Mouse (Mus musculus) CD4-positive, CD25-positive, alpha-beta regulatory T cell (primary cell): ENCODE results near the gene 9330161L09Rik. TPM values are rescaled to one million over a fixed set of nuclear protein-coding genes. Genes with fewer than 3 reads are reported as not detected.

Experiments used
- polyA plus RNA-seq: library from polyadenylated mRNA; unstranded; fragments of 100-300 nt; shearing (Covaris generic); gene quantifications from one replicate; pipeline ENCODE4 v1.2.1, GENCODE M21; 2017

The 9330161L09Rik gene
- 1.3 TPM for polyA plus RNA-seq

GRCm38 (mm10) chr12:103407720-103408119 is at the start of gene 9330161L09Rik:
9330161L09Rik (minus strand) TSS chr12:103407820.

GRCm38 (mm10) chr12:103457140-103457539 is 49.5 kb upstream of the 9330161L09Rik start, which contains the start of gene Ifi27l2b:
Ifi27l2b (minus strand) TSS chr12:103457223.

DNA sequence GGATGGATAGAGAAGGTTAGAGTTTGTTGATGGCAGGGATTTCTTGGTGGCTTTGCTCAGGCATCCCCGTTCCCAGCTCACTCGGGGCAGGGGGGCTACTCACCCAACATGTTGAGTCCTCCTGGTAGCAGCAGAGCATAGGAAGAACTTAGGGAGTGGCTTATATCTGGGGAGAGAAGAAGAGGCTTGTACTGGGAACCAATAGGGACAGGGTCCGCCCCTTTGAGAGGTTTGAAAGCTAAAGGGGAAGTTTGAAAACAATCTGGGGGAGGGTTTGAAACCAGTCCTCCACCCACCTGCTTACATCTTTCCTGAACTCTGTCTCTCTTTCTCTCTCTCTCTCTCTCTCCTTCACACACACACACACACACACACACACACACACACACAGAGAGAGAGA is 35.9 kb upstream of the 9330161L09Rik start, which contains the start of gene Ifi27l2a:
Gene Ifi27l2a (minus strand): TSS at position 157 of the 400 bp plus-strand sequence.

DNA sequence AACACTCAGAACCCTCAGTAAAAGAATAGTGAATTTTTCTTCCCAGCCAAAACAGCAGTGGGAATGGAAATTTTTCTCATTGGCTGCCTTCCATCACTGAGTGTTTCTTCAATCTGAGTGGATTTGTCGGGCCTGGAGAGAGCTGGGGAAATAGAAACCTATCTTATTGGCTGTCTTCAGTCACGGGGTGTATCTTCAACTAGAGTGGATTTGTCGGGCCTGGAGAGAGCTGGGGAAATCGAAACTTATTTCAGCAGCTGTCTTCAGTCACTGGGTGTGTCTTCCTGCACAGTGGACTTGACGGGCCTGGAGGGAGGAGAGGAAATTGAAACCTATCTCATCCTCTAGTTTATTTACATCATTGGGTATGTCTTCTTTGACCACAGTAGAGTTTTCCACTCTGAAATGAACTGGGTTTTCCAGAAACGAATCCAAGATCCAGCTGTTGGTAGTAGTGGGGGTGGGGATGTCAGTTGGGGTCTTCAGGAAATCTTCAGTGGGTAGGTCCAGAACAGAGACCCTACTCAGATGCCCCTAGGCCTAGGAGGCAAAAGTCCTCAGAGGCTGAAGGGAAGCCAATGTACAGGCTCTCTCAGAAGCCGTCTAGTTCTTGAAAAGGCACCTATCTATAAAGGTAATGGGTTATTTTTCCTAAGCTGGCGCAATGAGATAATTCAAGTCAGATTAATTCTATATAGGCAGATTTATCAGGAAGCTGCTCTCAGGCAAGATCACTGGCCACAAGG is 26.5 kb upstream of the 9330161L09Rik start, which contains the start of gene Ifi27:
Gene Ifi27 (plus strand): TSS at position 226 of the 746 bp plus-strand sequence.

GRCm38 (mm10) chr12:103425729-103426470 is 18.3 kb upstream of the 9330161L09Rik start, which contains the start of gene Ddx24:
Ddx24 (minus strand) TSS chr12:103425830.

DNA sequence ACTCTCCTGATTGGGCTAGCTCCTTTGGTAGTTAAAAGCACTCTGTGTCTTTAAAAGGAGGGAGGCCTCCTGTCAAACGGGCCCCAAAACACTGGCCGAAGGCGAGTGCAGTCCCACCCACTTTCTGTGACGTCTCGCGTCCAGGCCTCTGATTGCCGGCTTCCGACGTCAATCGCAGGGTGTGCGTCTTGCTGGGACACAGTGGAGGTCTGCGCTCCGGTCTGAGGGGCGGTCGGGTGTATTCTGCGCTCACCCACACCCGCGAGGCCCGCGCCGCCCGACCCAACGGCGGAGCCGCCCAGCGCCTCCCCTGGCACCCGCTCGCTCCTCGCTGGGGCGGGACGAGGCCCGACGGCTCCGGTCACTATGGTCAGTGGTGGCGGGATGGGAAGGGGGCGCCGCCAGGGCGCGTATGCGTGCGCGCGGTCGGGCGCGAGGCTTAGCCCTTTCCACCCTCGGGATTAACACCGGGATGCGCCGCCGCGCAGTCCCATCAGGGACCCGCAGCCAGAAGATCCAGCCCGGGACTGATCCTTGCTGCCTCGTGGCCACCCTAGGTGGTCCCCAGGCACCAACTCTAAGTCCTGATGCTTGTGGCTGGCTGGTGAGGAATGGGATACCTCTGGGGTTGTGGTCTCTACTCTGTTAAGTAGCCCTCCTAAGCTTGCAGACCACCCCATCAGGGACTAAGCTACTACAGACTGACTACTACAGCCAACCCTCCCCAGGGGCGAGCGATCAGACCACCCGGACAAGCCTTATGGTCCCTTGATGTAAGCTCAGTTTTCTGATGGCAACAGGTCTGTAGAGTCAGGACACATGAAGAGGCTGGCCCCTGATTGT is 18.9 kb downstream of the 9330161L09Rik start, which contains the start of gene Otub2:
Gene Otub2 (plus strand): TSS at position 178 of the 843 bp plus-strand sequence.

Other genes starting within 250 kb of the 9330161L09Rik start
- not detected for gene Prima1, start 165.7 kb downstream of the 9330161L09Rik start, polyA plus RNA-seq
- not detected for gene Fam181a, start 96.8 kb downstream of the 9330161L09Rik start, polyA plus RNA-seq
- 16.8 TPM for gene Asb2, start 51.8 kb downstream of the 9330161L09Rik start, polyA plus RNA-seq
- 1.8 TPM for gene Otub2, start 19.1 kb downstream of the 9330161L09Rik start, polyA plus RNA-seq
- 184 TPM for gene Ddx24, start 18.0 kb upstream of the 9330161L09Rik start, polyA plus RNA-seq
- gene Ifi27, start 26.4 kb upstream of the 9330161L09Rik start, polyA plus RNA-seq, result 375 TPM
- 1,287 TPM for gene Ifi27l2a, start 35.9 kb upstream of the 9330161L09Rik start, polyA plus RNA-seq
- gene Ifi27l2b, start 49.4 kb upstream of the 9330161L09Rik start, polyA plus RNA-seq, result not detected
- 0.12 TPM for gene Ppp4r4, start 124.5 kb upstream of the 9330161L09Rik start, polyA plus RNA-seq
- not detected for gene Serpina10, start 223.6 kb upstream of the 9330161L09Rik start, polyA plus RNA-seq
- gene Serpina6, start 249.4 kb upstream of the 9330161L09Rik start, polyA plus RNA-seq, result not detected